Mouse (Mus musculus) spleen, adult 2 months (tissue): ENCODE measurements around the gene Fam243. TPM values are rescaled to one million over a fixed set of nuclear protein-coding genes. Genes with fewer than 3 reads are reported as not detected.

Experiments
- DNase-seq, 2 experiments: peaks; one replicate each; pipeline versions ENCODE4 v3.0.0 to v3.0.0-alpha.2; 2012 to 2021; ENCODE audit warnings: low spot score in 2 of 2, low read depth in 1 of 2
- H3K27ac ChIP-seq: fragments of 200-500 bp; 2 replicates; pipeline ENCODE4 v1.5.1; 2012; ENCODE audit warnings: low read length, inconsistent platforms; ENCODE audit not compliant: insufficient read depth
- H3K27me3 ChIP-seq: fragments of 200-500 bp; 2 replicates; pipeline ENCODE4 v1.6.1; 2012; ENCODE audit warnings: mild to moderate bottlenecking, moderate library complexity, low read length, inconsistent platforms; ENCODE audit not compliant: control insufficient read depth, insufficient read depth
- H3K36me3 ChIP-seq: fragments of 200-500 bp; 2 replicates; pipeline ENCODE4 v1.6.1; 2012; ENCODE audit warnings: mild to moderate bottlenecking, low read length, inconsistent platforms; ENCODE audit not compliant: control insufficient read depth, insufficient read depth
- H3K4me1 ChIP-seq: fragments of 200-500 bp; 2 replicates; pipeline ENCODE4 v1.6.1; 2011; ENCODE audit warnings: inconsistent platforms; ENCODE audit not compliant: control insufficient read depth, insufficient read depth, insufficient read length
- H3K4me3 ChIP-seq: fragments of 200-500 bp; 2 replicates; pipeline ENCODE4 v1.5.1; 2011; ENCODE audit warnings: mild to moderate bottlenecking, inconsistent platforms; ENCODE audit not compliant: insufficient read depth, insufficient read length; ENCODE audit errors: extremely low read depth
- CTCF ChIP-seq: fragments of 200-500 bp; IDR thresholded peaks from 2 replicates; pipeline ENCODE4 v1.5.1; 2011; ENCODE audit warnings: mild to moderate bottlenecking, inconsistent platforms; ENCODE audit not compliant: insufficient read depth, insufficient read length, insufficient replicate concordance; ENCODE audit errors: extremely low read depth
- POLR2A ChIP-seq: fragments of 200-500 bp; IDR thresholded peaks from 2 replicates; pipeline ENCODE4 v1.6.1; 2011; ENCODE audit warnings: low read depth, low read length, inconsistent platforms
- WGBS: fragments of 180-500 bp; shearing (Covaris S2); methylation state at CpG from one replicate; pipeline ENCODE4 v1.1.7; 2018; 5-methylcytosine and 5-hydroxymethylcytosine counted together
- polyA plus RNA-seq: library from polyadenylated mRNA; depleted of rRNA; stranded (reverse); fragments of >200 nt; gene quantifications from 2 replicates; pipeline ENCODE4 v1.2.3, GENCODE M21; 2012

Gene Fam243
- polyA plus RNA-seq, 1 experiment: not detected

DNA sequence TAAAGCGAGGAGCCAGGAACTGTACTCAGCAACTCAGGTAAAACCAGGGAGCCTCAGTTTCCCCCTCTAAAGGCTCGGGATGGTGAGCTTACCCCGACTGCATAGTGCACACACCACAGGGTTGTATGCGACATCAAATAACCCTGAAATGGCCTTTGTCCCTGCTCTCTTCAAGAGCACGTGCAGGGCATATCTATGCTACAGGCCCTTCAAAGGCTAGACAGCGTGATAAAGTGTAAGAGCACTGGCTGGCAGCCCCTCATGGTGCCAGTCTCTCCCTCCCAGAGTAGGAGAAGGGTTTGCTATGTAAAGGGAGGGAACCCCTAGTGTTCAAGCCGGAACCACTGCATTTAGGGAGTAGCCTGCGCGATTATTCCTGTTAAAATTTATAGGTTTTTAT is 35.8 kb upstream of the Fam243 start:
- no peaks in the 10 kb centered on the region for H3K36me3 ChIP-seq
- WGBS: 89% methylated on average over 9 of the region's 9 CpGs
- no peaks in the 10 kb centered on the region for H3K4me1 ChIP-seq
- TF ChIP-seq POLR2A (no peak), CTCF (no peak)
- H3K4me3 ChIP-seq: no peak overlapping the region
- H3K27me3 ChIP-seq: no peaks in the 10 kb centered on the region
- H3K27ac ChIP-seq: no peak overlapping the region
- DNase-seq: no peak

DNA sequence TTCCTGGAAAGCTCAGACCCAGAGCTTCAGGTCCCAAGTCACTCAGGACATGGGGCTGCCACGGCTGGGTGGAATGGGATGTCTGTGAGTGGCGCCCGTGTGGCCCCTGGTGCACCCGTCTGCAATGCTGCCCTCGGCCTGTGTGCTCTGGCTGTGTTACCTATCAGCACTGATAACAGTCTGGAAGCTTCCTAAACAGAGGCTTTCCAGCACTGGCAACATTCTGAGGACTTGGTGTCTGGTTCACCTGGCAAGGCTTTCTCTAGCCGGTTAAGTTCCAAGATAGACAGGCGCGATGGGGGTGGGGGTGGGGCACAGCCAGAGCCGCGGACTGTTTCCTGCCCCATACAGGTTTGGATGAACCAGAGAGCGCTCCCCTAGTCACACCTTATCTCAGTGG is 34.7 kb upstream of the Fam243 start:
- H3K36me3 ChIP-seq: no peaks in the 10 kb centered on the region

DNA sequence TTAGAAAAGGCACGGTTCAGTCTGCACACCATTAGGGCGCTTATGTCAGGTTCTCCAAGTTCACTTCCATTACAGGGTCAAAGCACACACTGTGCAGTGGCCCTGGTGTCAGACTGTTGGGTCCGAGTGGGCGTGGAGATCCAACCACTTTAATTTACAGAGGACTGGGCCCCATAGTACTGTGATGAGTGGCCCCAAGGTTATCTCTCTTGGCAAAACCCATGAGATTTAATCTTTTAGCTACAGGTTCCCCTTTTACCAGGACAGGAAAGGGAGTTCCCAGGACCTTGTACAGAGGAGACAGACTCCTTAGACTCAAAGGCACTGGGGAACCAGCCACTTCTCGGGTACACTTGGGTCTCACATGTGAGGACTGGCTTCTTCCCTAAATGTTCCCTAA is 34.1 kb upstream of the Fam243 start:
- Histone ChIP-seq H3K27ac (no peak overlapping the region), H3K4me1 (no peaks in the 10 kb centered on the region), H3K4me3 (no peak overlapping the region), H3K36me3 (no peaks in the 10 kb centered on the region), H3K27me3 (no peaks in the 10 kb centered on the region)
- DNase-seq: no peak
- 65% methylated on average over 5 of the region's 5 CpGs for WGBS
- no peak for TF ChIP-seq POLR2A
- no peak for TF ChIP-seq CTCF

More for the DNA sequence above, 34.7 kb upstream of the Fam243 start:
- TF ChIP-seq CTCF (no peak), POLR2A (no peak)
- no peaks in the 10 kb centered on the region for H3K4me1 ChIP-seq
- no peak overlapping the region for H3K27ac ChIP-seq
- no peaks in the 10 kb centered on the region for H3K27me3 ChIP-seq
- H3K4me3 ChIP-seq: no peak overlapping the region
- DNase-seq: no peak
- WGBS: 79% methylated on average over 11 of the region's 11 CpGs

DNA sequence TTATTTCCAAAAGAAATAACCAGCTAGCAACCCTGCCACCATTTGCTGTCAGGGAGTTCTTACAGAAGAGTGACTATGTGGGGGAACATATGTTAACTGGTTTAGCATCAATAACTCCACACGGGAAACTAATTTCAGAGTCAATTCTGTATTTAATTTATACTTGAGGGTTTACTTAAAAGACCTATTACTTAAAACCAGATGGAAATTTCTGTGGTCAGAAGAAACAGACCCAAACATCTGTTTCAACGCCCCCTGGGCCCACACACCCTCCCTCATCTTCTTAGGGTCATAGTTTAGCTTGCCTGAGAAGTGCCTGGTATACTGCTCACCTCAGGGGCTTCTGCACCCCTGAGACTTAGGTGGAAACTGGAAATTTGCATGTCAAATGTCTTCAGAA is 32.7 kb upstream of the Fam243 start:
- 23% methylated on average over 2 of the region's 2 CpGs for WGBS

DNA sequence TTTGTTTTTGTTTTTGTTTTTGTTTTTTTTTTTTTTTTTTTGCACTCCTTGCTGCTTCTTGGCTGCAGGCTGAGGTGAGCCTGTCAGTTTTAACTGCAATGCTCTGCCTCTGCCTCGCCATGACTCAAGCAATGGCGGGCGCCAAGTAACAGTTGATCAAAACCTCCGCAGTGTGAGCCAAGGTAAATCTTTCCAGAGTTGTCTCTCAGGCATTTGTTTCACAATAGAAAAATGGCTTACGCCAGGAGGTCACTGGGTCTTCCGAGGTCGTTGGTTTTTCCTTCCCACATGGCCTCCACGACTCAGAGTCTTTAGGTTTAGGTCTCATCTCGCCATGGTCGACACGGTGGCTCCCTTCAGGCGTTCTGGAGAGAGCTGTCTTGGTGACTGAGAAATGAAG is 32.1 kb upstream of the Fam243 start:
- no peaks in the 10 kb centered on the region for H3K36me3 ChIP-seq
- H3K27me3 ChIP-seq: no peaks in the 10 kb centered on the region
- no peak for DNase-seq
- no peak overlapping the region for H3K4me3 ChIP-seq
- WGBS: 90% methylated on average over 12 of the region's 12 CpGs
- H3K27ac ChIP-seq: no peak overlapping the region
- TF ChIP-seq CTCF: no peak
- TF ChIP-seq POLR2A: no peak
- no peaks in the 10 kb centered on the region for H3K4me1 ChIP-seq

More for the DNA sequence above, 32.7 kb upstream of the Fam243 start:
- no peak overlapping the region for H3K27ac ChIP-seq
- H3K36me3 ChIP-seq: no peaks in the 10 kb centered on the region
- no peak overlapping the region for H3K4me3 ChIP-seq
- H3K4me1 ChIP-seq: no peaks in the 10 kb centered on the region
- no peaks in the 10 kb centered on the region for H3K27me3 ChIP-seq
- no peak for TF ChIP-seq CTCF
- no peak for TF ChIP-seq POLR2A
- DNase-seq: no peak

DNA sequence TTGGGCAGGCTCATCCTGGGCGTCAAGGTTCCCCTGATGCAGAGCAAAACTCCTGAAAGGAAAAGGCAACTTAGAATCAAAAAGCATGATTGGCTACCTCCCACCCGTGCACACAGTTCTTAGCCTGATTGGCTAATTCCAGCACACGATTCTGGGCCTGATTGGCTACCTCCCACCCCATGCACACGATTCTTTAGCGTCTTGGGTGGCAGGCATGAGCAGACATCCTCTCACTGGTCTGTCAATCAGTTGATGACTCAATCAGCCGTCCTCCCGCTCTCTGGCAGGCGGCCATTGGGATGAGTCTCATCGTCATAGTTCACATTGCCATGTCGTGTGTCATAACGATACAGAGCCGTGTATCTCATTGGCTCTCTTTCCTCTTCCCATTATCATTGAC is 27.7 kb upstream of the Fam243 start:
- H3K4me1 ChIP-seq: no peaks in the 10 kb centered on the region
- no peaks in the 10 kb centered on the region for H3K27me3 ChIP-seq
- H3K27ac ChIP-seq: no peak overlapping the region
- DNase-seq: no peak
- WGBS: 94% methylated on average over 12 of the region's 12 CpGs
- no peaks in the 10 kb centered on the region for H3K36me3 ChIP-seq
- no peak overlapping the region for H3K4me3 ChIP-seq
- TF ChIP-seq CTCF (no peak), POLR2A (no peak)

DNA sequence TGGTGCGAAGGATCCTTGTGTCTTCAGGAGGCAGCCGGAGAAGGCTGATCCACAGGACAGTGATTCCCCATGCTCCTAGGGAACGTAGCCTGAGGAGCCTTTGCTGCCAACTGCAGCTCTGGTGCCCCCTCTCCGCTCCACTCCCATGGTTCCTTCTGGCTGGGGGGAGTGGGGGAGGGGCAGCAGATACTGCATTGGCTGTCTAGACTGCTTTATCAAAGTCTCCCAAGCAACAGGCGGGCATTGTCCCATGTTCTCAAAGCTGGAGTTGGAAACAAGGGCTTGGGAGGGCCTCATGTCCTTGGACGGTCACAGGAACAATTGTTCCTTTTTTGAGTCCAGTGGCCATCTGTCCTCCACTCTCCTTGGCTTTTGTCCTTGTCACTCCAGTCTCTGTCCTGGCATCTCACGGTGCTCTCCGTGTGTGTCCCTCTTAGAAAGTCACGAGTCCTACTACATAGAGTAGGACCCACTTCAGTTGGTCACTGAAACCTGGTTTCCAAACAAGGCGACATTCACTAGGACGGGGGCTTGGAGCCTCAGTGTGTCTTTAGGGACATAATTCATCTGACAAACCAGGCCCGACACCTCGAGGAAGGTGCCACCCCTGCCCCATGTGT is 25.2 kb upstream of the Fam243 start:
- no peak for DNase-seq
- TF ChIP-seq CTCF (no peak), POLR2A (no peak)
- no peaks in the 10 kb centered on the region for H3K27me3 ChIP-seq
- 86% methylated on average over 13 of the region's 13 CpGs for WGBS
- H3K4me1 ChIP-seq: no peaks in the 10 kb centered on the region
- no peak overlapping the region for H3K4me3 ChIP-seq
- no peaks in the 10 kb centered on the region for H3K36me3 ChIP-seq
- H3K27ac ChIP-seq: no peak overlapping the region
